Mouse (Mus musculus) neural tube, embryonic 15.5 days (tissue): ENCODE data around the gene Figla. TPM values are rescaled to one million over a fixed set of nuclear protein-coding genes. Genes with fewer than 3 reads are reported as not detected.
"Not testable (repeated sequence)": the region's sequence is repeated elsewhere in the genome, so short reads cannot be mapped to it uniquely, and the experiment has no call there.

Experiments
- ATAC-seq: fragments of 200-750 bp; cut with Nextera tagmentation; 2 replicates; pipeline ENCODE4 v1.8.0; 2017; ENCODE audit warnings: mild to moderate bottlenecking, moderate TSS enrichment, moderate library complexity; ENCODE audit not compliant: low FRiP score
- H3K27ac ChIP-seq: fragments of 300-500 bp; sonication (generic); replicated peaks from 2 replicates; pipeline ENCODE4 v1.5.1; 2015; ENCODE audit warnings: mild to moderate bottlenecking, inconsistent platforms
- H3K27me3 ChIP-seq: fragments of 300-500 bp; sonication (generic); replicated peaks from 2 replicates; pipeline ENCODE4 v1.6.1; 2015; ENCODE audit warnings: inconsistent platforms
- H3K36me3 ChIP-seq: fragments of 300-500 bp; sonication (generic); 2 replicates; pipeline ENCODE4 v1.6.1; 2015; ENCODE audit warnings: inconsistent platforms
- H3K4me1 ChIP-seq: fragments of 300-500 bp; sonication (generic); 2 replicates; pipeline ENCODE4 v1.6.1; 2015; ENCODE audit warnings: inconsistent platforms
- H3K4me2 ChIP-seq: fragments of 300-500 bp; sonication (generic); 2 replicates; pipeline ENCODE4 v1.6.1; 2015; ENCODE audit warnings: inconsistent platforms, mild to moderate bottlenecking, moderate library complexity
- H3K4me3 ChIP-seq: fragments of 300-500 bp; sonication (generic); replicated peaks from 2 replicates; pipeline ENCODE4 v1.5.1; 2015; ENCODE audit warnings: mild to moderate bottlenecking, inconsistent platforms
- H3K9ac ChIP-seq: fragments of 300-500 bp; sonication (generic); replicated peaks from 2 replicates; pipeline ENCODE4 v1.6.1; 2015; ENCODE audit warnings: mild to moderate bottlenecking, inconsistent platforms
- H3K9me3 ChIP-seq: fragments of 300-500 bp; sonication (generic); replicated peaks from 2 replicates; pipeline ENCODE4 v1.6.1; 2016; ENCODE audit warnings: inconsistent platforms
- WGBS: fragments of 180-500 bp; shearing (Covaris S2); methylation state at CpG from one replicate; pipeline ENCODE4 v1.1.7; 2015; ENCODE audit warnings: mixed read lengths; 5-methylcytosine and 5-hydroxymethylcytosine counted together
- polyA plus RNA-seq: library from polyadenylated mRNA; unstranded; fragments of >200 nt; fragmentation: Nextera tagmentation; extraction: Ambion mirVana; gene quantifications from 2 replicates; pipeline ENCODE4 v1.2.1, GENCODE M21; 2015

The Figla gene
- polyA plus RNA-seq, 1 experiment from 2014 or later, result not detected

DNA sequence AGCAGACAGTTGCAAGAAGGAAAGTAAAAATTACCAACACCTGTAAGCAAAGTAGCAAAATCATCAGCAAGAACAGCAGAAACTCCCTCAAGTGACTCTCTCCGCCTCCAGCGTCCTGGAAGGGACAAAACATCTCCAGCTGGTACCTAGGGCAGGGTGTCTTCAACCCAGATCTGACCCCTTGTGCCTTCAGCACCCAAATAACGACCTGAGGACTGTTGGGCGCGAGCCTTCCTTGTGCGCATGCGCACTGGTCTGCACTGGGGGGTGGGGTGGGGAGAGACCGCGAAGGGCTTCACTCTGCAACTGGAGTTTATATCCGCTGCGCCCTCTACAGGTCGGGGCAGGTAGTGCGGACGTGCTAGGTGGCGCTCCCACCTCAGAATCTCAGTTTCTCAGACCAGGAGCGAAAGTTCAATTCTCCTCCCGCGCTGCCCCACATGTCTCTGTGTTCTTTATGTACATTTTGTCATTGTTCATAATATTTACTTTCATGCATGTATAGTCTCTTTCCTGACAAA lies 12.5 kb upstream of the Figla start:
- WGBS, result 76% methylated on average over 18 of the region's 18 CpGs
- no peak overlapping the region for H3K27ac ChIP-seq
- ATAC-seq, result no peak
- H3K4me3 ChIP-seq, result no peak overlapping the region
- no peaks in the 10 kb centered on the region for H3K27me3 ChIP-seq
- H3K4me1 ChIP-seq, result peaks cover 6% of the 10 kb centered on the region
- H3K4me2 ChIP-seq, result no peak overlapping the region
- no peaks in the 10 kb centered on the region for H3K9me3 ChIP-seq
- no peak overlapping the region for H3K9ac ChIP-seq
- H3K36me3 ChIP-seq, result no peaks in the 10 kb centered on the region

DNA sequence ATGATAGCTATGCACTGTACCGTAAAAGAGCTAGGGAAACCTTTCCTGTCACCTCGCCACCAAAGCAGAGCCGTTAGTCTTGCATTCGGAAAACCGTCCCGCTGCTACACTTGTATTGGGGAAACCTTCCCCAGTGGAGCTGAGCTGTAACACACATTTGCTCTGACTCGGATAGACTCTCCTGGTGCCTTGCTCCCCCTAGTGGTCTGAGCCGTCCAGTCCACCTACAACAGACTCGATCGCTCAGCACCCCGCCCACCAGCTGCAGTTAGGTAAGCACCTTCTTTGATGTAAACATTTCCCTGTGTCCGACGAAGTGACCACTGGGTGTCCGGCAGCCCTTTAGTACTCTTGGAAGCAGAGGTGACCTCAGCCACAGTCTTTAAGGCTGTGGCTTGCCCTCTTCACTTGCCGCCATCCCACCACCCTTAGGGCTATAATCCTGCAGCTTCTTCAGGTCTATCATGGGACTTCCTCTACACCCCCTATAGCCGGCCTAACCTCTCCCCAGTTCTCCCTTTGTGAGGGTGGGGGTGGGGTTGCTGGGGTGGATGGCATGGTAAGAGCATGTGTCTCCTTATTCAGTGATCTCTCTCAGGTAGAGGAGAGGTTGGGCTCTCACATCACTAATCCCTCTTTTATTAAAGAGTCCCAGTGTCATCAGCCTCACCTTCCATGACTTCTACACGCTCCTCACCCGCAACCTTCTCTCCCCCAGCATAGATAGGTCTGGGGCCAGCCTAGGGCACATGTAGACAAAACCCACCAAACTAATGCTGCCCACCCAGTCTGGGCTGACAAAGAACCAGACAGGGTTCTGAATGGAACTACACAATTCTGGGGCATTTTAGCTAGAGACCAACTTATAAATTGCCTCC lies 11.5 kb upstream of the Figla start:
- H3K9ac ChIP-seq, result peak overlapping the region; percentile 44; the same call in 1 of the 2 replicates
- no peak overlapping the region; the same call in 1 of the 2 replicates for H3K27ac ChIP-seq
- no peaks in the 10 kb centered on the region for H3K9me3 ChIP-seq
- peak; percentile 91 for ATAC-seq
- H3K4me1 ChIP-seq, result peaks cover 6% of the 10 kb centered on the region
- H3K4me3 ChIP-seq, result 0 out of 2 replicates have a peak overlapping the region, but pooled peaks have one; percentile 24
- H3K36me3 ChIP-seq, result no peaks in the 10 kb centered on the region
- H3K4me2 ChIP-seq, result peak overlapping the region; percentile 58
- 13% methylated on average over 18 of the region's 18 CpGs for WGBS
- no peaks in the 10 kb centered on the region for H3K27me3 ChIP-seq

DNA sequence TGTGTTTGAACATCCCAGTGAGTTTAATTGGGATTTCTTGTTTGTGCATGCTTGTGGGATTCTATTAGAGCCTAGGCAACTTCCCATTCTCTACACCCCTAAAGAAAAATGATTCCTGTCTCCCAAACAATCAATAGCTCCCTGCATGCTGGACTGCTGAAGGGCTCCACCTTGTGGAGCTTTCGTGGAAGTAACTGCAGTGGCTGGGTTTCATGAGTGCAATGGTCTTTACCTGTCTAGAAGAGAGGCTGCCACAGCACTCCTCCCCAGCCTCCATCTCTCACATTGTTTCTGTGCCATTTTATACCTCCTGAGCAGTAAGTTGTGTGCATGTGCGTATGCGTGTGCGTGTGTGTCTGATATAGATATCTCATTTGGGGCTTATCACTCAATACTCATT lies 6.0 kb upstream of the Figla start:
- 45% methylated on average over 4 of the region's 4 CpGs for WGBS
- H3K4me1 ChIP-seq, result no peaks in the 10 kb centered on the region
- no peak overlapping the region for H3K27ac ChIP-seq
- no peak overlapping the region for H3K4me3 ChIP-seq
- no peak; the same call in 1 of the 2 replicates for ATAC-seq
- H3K36me3 ChIP-seq, result no peaks in the 10 kb centered on the region
- H3K27me3 ChIP-seq, result no peaks in the 10 kb centered on the region
- no peak overlapping the region for H3K9ac ChIP-seq
- no peaks in the 10 kb centered on the region for H3K9me3 ChIP-seq
- no peak overlapping the region for H3K4me2 ChIP-seq

DNA sequence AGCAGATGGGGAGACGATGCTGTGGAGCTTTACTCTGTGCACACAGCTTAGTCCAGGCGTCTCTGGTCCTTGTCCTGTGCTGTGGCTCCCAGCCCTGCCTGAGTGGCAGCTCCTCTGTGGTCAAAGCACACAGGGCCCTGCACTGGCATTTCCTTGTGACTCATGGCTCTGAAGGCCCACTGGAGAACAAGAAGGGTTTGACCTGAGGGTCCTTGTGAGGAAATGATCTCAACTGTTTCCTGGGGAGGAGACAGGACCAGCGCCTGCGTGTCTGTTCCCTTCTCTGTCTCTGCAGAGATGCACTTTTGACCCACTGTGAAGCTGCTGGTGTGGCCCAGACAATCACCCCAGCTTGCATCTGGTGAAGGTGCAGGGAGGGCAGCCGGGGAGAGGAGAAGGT lies 1.2 kb upstream of the Figla start:
- H3K4me3 ChIP-seq, H3K27me3 ChIP-seq, H3K9ac ChIP-seq, H3K9me3 ChIP-seq, H3K4me1 ChIP-seq, ATAC-seq, H3K36me3 ChIP-seq, H3K4me2 ChIP-seq, H3K27ac ChIP-seq: not testable (repeated sequence)
- WGBS, result 83% methylated on average over 5 of the region's 5 CpGs

DNA sequence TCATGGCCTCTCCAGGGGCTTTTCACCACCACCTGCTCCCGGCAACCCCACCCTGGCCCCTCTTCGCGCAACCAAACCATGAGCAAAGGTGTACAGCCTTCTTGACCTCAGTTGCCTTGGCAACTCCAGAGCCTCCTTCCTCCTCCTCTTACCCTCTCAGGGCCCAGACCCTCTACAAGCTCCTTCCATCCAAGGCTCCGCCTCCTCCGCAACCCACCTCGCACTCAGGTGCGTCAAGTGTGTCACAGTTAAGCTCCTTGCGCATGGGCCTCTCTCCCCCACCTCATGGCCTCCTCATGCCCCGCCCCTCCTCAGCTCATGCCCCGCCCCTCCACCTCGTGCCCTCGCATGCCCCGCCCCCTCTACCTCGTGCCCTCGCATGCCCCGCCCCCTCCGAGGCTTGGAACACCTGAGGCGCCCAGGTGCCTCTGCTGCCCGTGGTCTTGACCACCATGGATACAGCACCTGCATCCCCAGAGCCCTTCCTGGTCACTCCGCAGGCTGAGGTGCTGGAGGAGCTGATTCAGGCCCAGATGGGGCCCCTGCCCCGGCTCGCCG lies 901 bp downstream of the Figla start:
- 83% methylated on average over 23 of the region's 23 CpGs for WGBS
- Histone ChIP-seq H3K9me3 (no peaks in the 10 kb centered on the region), H3K4me1 (no peaks in the 10 kb centered on the region), H3K9ac (no peak overlapping the region), H3K27me3 (no peaks in the 10 kb centered on the region), H3K27ac (no peak overlapping the region), H3K4me3 (no peak overlapping the region), H3K36me3 (no peaks in the 10 kb centered on the region), H3K4me2 (no peak overlapping the region)
- ATAC-seq, result no peak

DNA sequence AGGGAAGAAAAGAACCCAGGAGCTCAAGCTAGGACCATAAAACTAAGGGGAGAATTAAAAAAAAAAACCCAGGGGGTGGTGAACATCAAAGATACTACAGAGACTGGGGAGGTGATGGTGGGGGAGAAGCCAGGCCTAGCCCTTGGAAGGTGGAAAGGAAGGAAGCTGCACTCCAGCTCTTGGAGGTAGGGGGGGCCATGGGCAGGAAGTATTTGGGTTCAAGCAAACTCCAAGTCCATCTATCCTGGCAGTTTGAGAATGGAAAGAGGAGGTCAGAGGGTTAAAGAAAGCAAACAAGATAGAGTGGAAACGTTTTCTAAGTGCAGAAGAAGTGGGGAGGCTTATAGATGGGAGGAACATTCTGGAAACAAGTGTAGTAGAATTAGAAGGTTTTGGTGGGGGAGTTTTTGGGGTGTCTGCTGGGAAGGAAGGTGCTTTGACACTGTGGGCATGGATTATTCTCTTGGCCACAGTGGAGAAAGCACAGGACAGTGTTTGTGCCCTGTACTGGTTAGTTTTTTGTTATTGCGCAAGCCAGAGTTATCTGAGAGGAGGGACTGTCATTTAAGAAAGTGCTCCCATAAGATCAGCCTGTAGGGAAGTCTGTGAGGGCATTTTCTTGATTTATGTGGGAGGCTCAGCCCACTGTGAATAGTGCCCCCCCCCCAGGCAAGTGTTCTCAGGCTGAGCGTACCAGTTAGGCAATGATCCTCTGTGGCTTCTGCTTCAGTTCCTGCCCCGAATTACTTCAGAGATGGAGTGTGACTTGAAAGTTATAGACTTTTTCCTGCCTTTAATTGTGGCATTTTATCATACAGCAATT lies 3.7 kb downstream of the Figla start:
- Histone ChIP-seq H3K9me3 (no peaks in the 10 kb centered on the region), H3K4me1 (no peaks in the 10 kb centered on the region), H3K27ac (no peak overlapping the region), H3K4me2 (no peak overlapping the region), H3K36me3 (no peaks in the 10 kb centered on the region), H3K4me3 (no peak overlapping the region), H3K9ac (no peak overlapping the region), H3K27me3 (no peaks in the 10 kb centered on the region)
- ATAC-seq, result no peak
- WGBS, result 50% methylated on average over 4 of the region's 4 CpGs

DNA sequence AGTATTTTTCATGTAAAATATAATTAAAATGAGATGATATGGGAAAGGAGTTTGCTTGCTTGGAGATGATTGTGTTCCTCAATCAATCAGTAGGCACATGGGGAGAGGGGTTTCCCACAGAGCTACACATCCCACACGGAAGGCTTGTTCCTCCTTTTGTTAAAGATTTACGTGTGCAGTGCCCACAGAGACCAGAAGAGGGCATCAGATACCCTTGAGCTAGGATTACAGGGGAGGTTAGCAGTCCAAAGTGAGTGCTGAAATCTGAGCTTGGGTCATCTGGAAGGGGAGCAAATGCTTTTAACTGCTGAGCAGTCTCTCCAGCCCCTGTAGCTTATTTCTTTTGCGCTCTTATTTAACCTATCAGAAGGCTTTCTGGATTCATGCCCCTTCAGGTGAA lies 5.0 kb downstream of the Figla start:
- Histone ChIP-seq H3K4me2 (no peak overlapping the region), H3K9me3 (no peaks in the 10 kb centered on the region), H3K4me3 (no peak overlapping the region), H3K9ac (no peak overlapping the region), H3K4me1 (no peaks in the 10 kb centered on the region), H3K36me3 (no peaks in the 10 kb centered on the region), H3K27me3 (no peaks in the 10 kb centered on the region), H3K27ac (no peak overlapping the region)
- WGBS, result 28% methylated on average over 3 of the region's 3 CpGs
- ATAC-seq, result no peak

DNA sequence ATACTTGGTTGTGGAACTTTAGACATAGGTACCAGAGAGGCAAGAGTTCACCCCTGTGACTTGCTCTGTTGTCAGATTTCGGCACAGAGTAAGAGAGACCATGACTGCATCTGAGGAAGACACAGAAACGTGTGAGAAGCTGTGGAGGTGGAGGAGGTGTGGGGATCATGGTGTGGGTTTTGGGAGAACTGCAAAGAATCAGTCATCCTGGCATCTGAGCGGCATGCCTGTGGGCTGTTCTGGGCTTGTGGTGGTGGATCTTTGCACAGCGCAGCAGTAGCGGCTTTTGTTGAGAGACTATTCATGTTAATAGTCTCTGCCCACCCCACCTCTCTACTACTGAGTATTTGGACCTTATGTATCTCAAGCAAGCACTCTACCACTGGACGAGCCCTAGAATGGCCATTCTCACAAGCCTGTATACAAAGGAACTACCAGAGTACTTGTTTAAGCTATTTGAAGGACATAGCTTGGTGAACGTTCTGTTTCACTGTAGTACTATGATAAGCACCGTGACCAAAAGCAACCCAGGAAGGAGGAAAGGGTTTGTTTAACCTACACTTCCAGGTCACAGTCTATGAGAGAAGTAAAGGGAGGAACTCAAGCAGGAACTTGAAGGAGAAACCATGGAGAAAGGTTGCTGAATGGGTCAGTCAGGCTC lies 10.8 kb downstream of the Figla start:
- Histone ChIP-seq H3K4me3 (no peak overlapping the region), H3K4me1 (peaks cover 24% of the 10 kb centered on the region), H3K36me3 (no peaks in the 10 kb centered on the region), H3K4me2 (no peak overlapping the region), H3K27me3 (no peaks in the 10 kb centered on the region), H3K9ac (no peak overlapping the region), H3K9me3 (no peaks in the 10 kb centered on the region), H3K27ac (no peak overlapping the region)
- no peak for ATAC-seq
- 86% methylated on average over 8 of the region's 8 CpGs for WGBS

DNA sequence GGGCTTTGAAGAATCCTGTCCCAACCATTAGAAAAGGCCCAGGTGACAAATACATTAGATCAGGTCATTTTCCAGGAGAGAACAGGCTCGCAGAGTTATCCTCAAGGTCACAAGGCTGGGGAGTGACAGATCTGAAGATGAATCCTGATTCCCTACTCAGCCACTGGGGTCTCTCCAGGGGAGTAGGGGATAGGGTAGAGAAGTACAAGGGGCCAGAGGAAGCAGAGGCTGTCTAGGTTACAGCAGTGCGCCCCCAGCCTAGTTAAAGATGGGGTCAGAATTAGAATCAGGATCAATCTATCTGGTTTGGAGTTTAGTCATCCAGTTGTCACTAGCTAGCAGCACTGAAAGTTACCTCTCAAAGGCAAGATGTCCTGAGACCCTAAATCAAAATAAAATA lies 12.2 kb downstream of the Figla start:
- Histone ChIP-seq H3K4me3 (peak overlapping the region; percentile 70), H3K4me1 (peaks cover 38% of the 10 kb centered on the region), H3K27ac (peak overlapping the region; percentile 92), H3K9ac (peak overlapping the region; percentile 85), H3K9me3 (no peaks in the 10 kb centered on the region), H3K4me2 (peak overlapping the region; percentile 64), H3K27me3 (no peaks in the 10 kb centered on the region), H3K36me3 (no peaks in the 10 kb centered on the region)
- 54% methylated on average over 2 of the region's 2 CpGs for WGBS
- ATAC-seq, result peak; percentile 29; the same call in 1 of the 2 replicates

DNA sequence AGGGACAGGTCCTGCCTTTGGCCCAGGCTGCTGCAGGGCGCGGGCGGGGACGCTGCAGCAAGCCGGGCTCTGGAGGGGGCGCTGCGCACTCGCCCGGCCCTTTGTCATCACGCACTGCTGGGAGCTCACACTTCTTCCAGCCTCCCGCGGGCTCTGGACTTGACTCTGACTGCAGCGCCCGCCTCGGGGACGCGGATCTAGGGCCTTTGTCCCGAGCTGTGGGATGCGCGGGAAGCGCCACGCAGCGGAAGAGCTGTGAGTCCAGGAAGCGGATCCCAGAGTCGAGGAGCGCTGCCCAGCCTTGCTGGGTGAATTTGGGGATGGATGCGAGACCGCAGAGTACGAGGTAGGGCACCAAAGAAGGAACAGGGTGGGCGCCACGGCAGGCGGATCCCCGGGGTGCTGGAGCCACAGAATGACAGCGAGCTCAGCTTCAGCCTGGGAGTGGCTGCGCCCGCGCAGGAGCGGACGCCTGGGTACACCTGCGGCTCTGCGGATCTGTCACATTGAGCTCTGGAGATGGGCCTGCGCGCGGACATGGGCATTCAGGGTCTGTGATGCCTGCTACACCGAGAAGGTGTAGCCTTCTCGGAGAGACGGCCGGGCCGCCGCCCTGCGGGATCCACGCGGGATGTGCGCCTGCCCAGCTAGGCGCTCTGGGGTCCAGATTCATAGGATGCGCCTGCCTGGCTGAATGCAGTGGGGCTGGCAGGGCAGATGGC lies 12.8 kb downstream of the Figla start, which contains the start of gene Add2:
Gene Add2 (plus strand): TSS at position 81 of the 722 bp plus-strand sequence.
- Histone ChIP-seq H3K9me3 (no peaks in the 10 kb centered on the region), H3K36me3 (no peaks in the 10 kb centered on the region), H3K4me3 (peak within 1 kb of the TSS; percentile 70), H3K27ac (peak within 1 kb of the TSS; percentile 92), H3K9ac (peak within 1 kb of the TSS; percentile 85), H3K4me2 (peak within 1 kb of the TSS; percentile 64), H3K4me1 (peaks cover 43% of the 10 kb centered on the region), H3K27me3 (no peaks in the 10 kb centered on the region)
- under 1% methylated on average over 56 of the region's 56 CpGs for WGBS
- peak; percentile 89 for ATAC-seq
